Mouse (Mus musculus): ENCODE results near the gene Spata32.

GRCm38 (mm10) chr11:103248837-103249236 is 30.6 kb upstream of the Spata32 start:
- TF ChIP-seq CTCF (IDR thresholded peaks at IDR 0.05; ENCODE audit: borderline replicate concordance, insufficient read depth, low read length) (no peak), POLR2A (IDR thresholded peaks at IDR 0.05; ENCODE audit: low read depth, low read length) (no peak)

All from embryonic fibroblast, embryonic 13.5 days (primary cell).